Mouse (Mus musculus): ENCODE data around the gene Gm10337.

DNA sequence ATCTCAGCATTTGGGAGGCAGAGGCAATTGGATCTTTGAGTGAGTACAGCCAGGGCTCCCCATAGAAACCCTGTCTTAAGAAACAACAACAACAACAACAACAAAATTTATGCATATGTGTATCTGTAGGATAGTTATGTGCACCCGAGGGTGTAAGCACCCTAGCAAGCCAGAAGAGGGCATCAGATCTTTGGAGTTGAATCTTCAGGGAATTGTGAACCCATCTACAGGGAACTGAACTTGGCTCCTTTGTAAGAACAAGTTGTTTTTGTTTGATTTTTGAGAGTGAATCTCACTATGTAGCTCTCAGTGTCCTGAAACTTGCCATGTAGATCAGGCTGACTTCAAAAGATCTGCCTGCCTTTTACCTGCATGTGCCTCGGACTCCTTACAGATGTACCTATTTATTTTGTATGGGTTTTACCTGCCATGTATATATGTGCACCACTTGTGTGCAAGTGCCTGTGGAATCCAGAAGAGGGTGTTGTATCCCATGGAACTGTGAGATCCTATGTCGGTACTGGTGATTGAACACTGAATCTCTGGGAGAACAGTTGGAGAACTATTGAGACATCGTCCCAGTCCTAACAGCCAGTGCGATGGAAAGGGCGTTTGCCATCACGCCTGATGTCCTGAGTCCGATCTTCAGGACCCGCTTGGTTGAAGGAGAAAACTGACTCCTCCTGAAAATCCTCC lies 34.7 kb upstream of the Gm10337 start:
- TF ChIP-seq CTCF (IDR thresholded peaks at IDR 0.05; ENCODE audit: borderline replicate concordance, control insufficient read depth, extremely low read depth, insufficient read depth, low read length, poor library complexity) (no peak), POLR2A (IDR thresholded peaks at IDR 0.05; ENCODE audit: control insufficient read depth, extremely low read depth, insufficient read depth, low read length, poor library complexity) (no peak)
